Mouse (Mus musculus) spleen, adult 12 weeks (tissue): ENCODE measurements around the gene Gm17651.

Experiments
- DNase-seq: peaks from one replicate; pipeline ENCODE4 v3.0.0; 2022; ENCODE audit warnings: low spot score

Gm17651 gene

GRCm38 (mm10) chr3:97674644-97675110, at the start of gene Gm17651:
Gene Gm17651, minus strand, starts transcription at chr3:97674694.
- DNase-seq, result no peak

GRCm38 (mm10) chr3:97719116-97719515, 44.6 kb upstream of the Gm17651 start:
- DNase-seq, result no peak

- no peak for DNase-seq
Measured at GRCm38 (mm10) chr3:97715922-97716321, 41.4 kb upstream of the Gm17651 start.

- DNase-seq, result no peak
Measured at GRCm38 (mm10) chr3:97710881-97711280, 36.4 kb upstream of the Gm17651 start.

- no peak for DNase-seq
Measured at GRCm38 (mm10) chr3:97710134-97710533, 35.6 kb upstream of the Gm17651 start.

- DNase-seq, result no peak
Measured at GRCm38 (mm10) chr3:97706561-97706960, 32.1 kb upstream of the Gm17651 start.

GRCm38 (mm10) chr3:97705508-97705907, 31.0 kb upstream of the Gm17651 start:
- no peak for DNase-seq

- no peak for DNase-seq
Measured at GRCm38 (mm10) chr3:97702448-97703080, 28.1 kb upstream of the Gm17651 start.

GRCm38 (mm10) chr3:97701198-97701597, 26.7 kb upstream of the Gm17651 start:
- no peak for DNase-seq

- DNase-seq, result no peak
Measured at GRCm38 (mm10) chr3:97699061-97699460, 24.6 kb upstream of the Gm17651 start.

GRCm38 (mm10) chr3:97697291-97697690, 22.8 kb upstream of the Gm17651 start:
- DNase-seq, result no peak

GRCm38 (mm10) chr3:97696866-97697265, 22.4 kb upstream of the Gm17651 start:
- no peak for DNase-seq

GRCm38 (mm10) chr3:97693806-97694205, 19.3 kb upstream of the Gm17651 start:
- DNase-seq, result no peak

- DNase-seq, result no peak
Measured at GRCm38 (mm10) chr3:97691443-97692017, 17.0 kb upstream of the Gm17651 start.

GRCm38 (mm10) chr3:97690590-97690989, 16.1 kb upstream of the Gm17651 start:
- no peak for DNase-seq

- no peak for DNase-seq
Measured at GRCm38 (mm10) chr3:97689289-97689688, 14.8 kb upstream of the Gm17651 start.

GRCm38 (mm10) chr3:97686372-97687117, 12.1 kb upstream of the Gm17651 start:
- DNase-seq, result no peak

- DNase-seq, result no peak
Measured at GRCm38 (mm10) chr3:97683560-97684195, 9.2 kb upstream of the Gm17651 start.

- no peak for DNase-seq
Measured at GRCm38 (mm10) chr3:97682576-97682975, 8.1 kb upstream of the Gm17651 start.

GRCm38 (mm10) chr3:97682159-97682502, 7.6 kb upstream of the Gm17651 start:
- DNase-seq, result no peak

GRCm38 (mm10) chr3:97681321-97682158, 7.0 kb upstream of the Gm17651 start:
- DNase-seq, result peak; percentile 49
